Mouse (Mus musculus) megakaryocyte, embryonic 14.5 days (primary cell): ENCODE data around the gene Lin28b.

Source experiments
- FLI1 ChIP-seq: IDR thresholded peaks from 2 replicates; pipeline ENCODE4 v1.6.1; 2012; ENCODE audit warnings: low read length, inconsistent platforms, mixed read lengths
- GATA1 ChIP-seq: IDR thresholded peaks from 3 replicates; pipeline ENCODE4 v1.6.1; 2012; ENCODE audit warnings: mixed read lengths, low read length, inconsistent platforms, borderline replicate concordance

GRCm38 (mm10) chr10:45344381-45344780 lies 141.8 kb downstream of the Lin28b start:
- TF ChIP-seq GATA1 (no peak), FLI1 (no peak)
